Mouse (Mus musculus): ENCODE measurements around the gene Macrod2. TPM values are rescaled to one million over a fixed set of nuclear protein-coding genes. Genes with fewer than 3 reads are reported as not detected.

The Macrod2 gene
- total and polyA plus RNA-seq, 2 experiments from 2014 or later = 37.3 to 67.2 TPM

DNA sequence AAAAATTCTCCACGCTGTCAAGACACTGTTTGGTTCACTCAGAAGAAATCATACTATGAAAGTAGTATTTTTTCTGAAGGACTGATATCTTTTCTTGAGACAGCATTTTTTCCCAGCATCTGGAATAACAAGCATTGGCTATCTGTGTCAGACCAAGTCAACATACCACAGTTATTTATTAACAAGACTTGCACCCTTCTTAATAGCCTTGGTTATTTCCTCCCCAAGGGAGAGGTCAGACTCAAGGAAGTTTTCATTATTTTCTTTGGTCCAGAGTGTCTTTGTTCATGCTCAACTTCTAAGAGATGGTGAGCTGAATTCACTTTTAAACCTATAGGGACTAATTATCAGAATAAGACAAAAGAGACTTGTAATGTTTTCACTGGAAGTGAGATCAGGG, 728.8 kb downstream of the Macrod2 start:
- Histone ChIP-seq H3K36me3 (ENCODE audit: insufficient read depth, low read length) (no peaks in the 10 kb centered on the region), H3K4me1 (ENCODE audit: insufficient read depth, low read length) (no peaks in the 10 kb centered on the region), H3K4me2 (ENCODE audit: low read depth, low read length, poor library complexity, severe bottlenecking) (no peak overlapping the region), H3K27me3 (ENCODE audit: insufficient read depth, low read length) (no peaks in the 10 kb centered on the region), H3K9ac (replicated peaks; ENCODE audit: low read length, poor library complexity, severe bottlenecking) (no peak overlapping the region), H3K4me3 (ENCODE audit: low read depth, low read length) (no peak overlapping the region), H3K27ac (ENCODE audit: low read depth, low read length) (no peak overlapping the region), H3K9me3 (ENCODE audit: low read length) (no peaks in the 10 kb centered on the region)
- ATAC-seq (ENCODE audit: low FRiP score) (no peak), DNase-seq (ENCODE audit: low spot score) (no peak)
- WGBS = 91% methylated on average over 1 of the region's 1 CpGs
- TF ChIP-seq CTCF (IDR thresholded peaks at IDR 0.05) = no peak

DNA sequence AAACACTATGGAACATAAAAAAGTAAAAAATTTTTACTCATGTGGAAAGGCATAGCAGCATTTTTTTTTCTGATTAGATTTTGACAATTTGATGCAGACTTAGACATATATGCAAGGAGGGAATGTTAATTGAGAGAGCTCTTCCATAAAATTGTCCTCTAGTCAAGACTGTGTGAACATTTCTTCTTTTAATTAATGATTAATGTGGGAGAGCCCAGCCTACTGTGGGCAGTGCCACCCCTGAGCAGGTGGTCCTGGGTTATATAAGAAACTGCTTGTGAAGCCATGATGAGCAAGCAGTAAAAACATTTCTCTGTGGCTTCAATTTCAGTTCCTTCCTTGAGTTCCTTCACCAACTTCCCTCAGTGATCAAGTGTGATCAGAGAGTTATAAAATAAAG, 730.5 kb downstream of the Macrod2 start:
- no peaks in the 10 kb centered on the region for H3K9me3 ChIP-seq (ENCODE audit: low read length)
- H3K27me3 ChIP-seq (ENCODE audit: insufficient read depth, low read length) = no peaks in the 10 kb centered on the region
- no peak for TF ChIP-seq CTCF (IDR thresholded peaks at IDR 0.05)
- no peaks in the 10 kb centered on the region for H3K36me3 ChIP-seq (ENCODE audit: insufficient read depth, low read length)
- H3K4me2 ChIP-seq (ENCODE audit: low read depth, low read length, poor library complexity, severe bottlenecking) = no peak overlapping the region
- H3K4me3 ChIP-seq (ENCODE audit: low read depth, low read length) = no peak overlapping the region
- H3K27ac ChIP-seq (ENCODE audit: low read depth, low read length) = no peak overlapping the region
- DNase-seq (ENCODE audit: low spot score) (no peak), ATAC-seq (ENCODE audit: low FRiP score) (no peak)
- no peaks in the 10 kb centered on the region for H3K4me1 ChIP-seq (ENCODE audit: insufficient read depth, low read length)
- H3K9ac ChIP-seq (replicated peaks; ENCODE audit: low read length, poor library complexity, severe bottlenecking) = no peak overlapping the region

DNA sequence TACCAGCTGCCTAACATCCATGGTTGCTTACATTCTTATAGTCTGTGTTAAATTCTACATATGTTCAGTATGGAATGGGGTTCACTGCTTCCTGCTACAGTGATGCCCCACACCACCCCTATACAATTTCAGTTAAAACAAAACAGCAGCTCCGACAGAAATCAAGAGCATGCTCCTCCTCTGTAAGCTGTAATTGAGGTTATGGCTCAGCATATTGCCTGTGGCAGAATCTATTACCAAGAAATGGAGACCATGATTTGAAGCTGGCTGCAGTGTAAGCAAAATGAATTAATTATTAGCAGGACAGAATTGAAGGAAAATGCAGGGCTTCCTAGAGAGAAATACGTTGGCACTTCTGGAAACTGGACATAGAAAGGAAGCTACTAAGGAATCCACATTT, 747.2 kb downstream of the Macrod2 start:
- Histone ChIP-seq H3K9me3 (ENCODE audit: low read length) (no peaks in the 10 kb centered on the region), H3K27ac (ENCODE audit: low read depth, low read length) (no peak overlapping the region), H3K9ac (replicated peaks; ENCODE audit: low read length, poor library complexity, severe bottlenecking) (no peak overlapping the region), H3K4me2 (ENCODE audit: low read depth, low read length, poor library complexity, severe bottlenecking) (no peak overlapping the region), H3K4me3 (ENCODE audit: low read depth, low read length) (no peak overlapping the region), H3K36me3 (ENCODE audit: insufficient read depth, low read length) (no peaks in the 10 kb centered on the region), H3K27me3 (ENCODE audit: insufficient read depth, low read length) (no peaks in the 10 kb centered on the region), H3K4me1 (ENCODE audit: insufficient read depth, low read length) (no peaks in the 10 kb centered on the region)
- no peak for TF ChIP-seq CTCF (IDR thresholded peaks at IDR 0.05)
- no peak for DNase-seq (ENCODE audit: low spot score)
- WGBS = 36% methylated on average over 2 of the region's 2 CpGs
- no peak for ATAC-seq (ENCODE audit: low FRiP score)

DNA sequence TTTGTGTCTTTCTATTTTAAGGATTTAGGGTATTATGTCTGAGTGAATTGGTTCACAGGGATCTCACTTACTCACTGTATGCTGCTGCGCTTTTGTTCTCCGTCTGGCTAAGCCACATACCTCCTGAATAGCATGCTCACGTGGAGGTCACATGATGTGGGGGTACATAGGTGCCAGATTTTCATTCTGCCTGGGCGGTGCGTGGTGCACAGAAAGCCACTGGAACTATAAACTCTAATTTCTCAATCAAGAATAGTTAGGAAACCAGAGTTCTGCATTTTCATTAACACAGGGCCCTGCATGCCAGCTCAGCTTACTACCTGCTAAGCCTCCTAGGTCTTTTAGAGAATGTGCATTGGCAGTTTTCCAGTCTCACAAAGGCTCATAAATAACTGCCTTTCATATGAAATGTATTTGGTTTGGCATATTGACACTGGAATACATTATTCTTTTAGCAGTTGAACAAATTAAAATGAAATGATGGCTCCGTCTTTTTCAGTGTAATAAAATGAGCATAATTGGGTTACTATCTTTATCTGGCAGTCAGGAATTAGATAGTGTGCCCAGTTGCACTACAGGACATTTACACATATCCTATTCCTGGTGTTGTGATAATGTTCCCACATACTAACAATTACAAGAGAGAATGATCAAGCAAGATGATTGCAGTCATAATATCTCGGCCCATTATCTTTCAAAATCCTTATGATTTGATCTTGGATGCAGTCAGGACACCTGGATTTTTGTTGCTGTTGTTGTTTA, 757.1 kb downstream of the Macrod2 start:
- Histone ChIP-seq H3K27me3 (ENCODE audit: insufficient read depth, low read length) (no peaks in the 10 kb centered on the region), H3K9me3 (ENCODE audit: low read length) (no peaks in the 10 kb centered on the region), H3K4me1 (ENCODE audit: insufficient read depth, low read length) (peaks cover 8% of the 10 kb centered on the region; the same call in 1 of the 2 replicates), H3K36me3 (ENCODE audit: insufficient read depth, low read length) (no peaks in the 10 kb centered on the region), H3K4me3 (ENCODE audit: low read depth, low read length) (no peak overlapping the region), H3K27ac (ENCODE audit: low read depth, low read length) (0 out of 2 replicates have a peak overlapping the region, but pooled peaks have one; percentile 8), H3K9ac (replicated peaks; ENCODE audit: low read length, poor library complexity, severe bottlenecking) (no peak overlapping the region), H3K4me2 (ENCODE audit: low read depth, low read length, poor library complexity, severe bottlenecking) (no peak overlapping the region)
- ATAC-seq (ENCODE audit: low FRiP score) (0 out of 2 replicates have a peak, but pooled peaks have one; percentile 47), DNase-seq (ENCODE audit: low spot score) (peak; percentile 46)
- 35% methylated on average over 7 of the region's 7 CpGs for WGBS
- no peak for TF ChIP-seq CTCF (IDR thresholded peaks at IDR 0.05)

DNA sequence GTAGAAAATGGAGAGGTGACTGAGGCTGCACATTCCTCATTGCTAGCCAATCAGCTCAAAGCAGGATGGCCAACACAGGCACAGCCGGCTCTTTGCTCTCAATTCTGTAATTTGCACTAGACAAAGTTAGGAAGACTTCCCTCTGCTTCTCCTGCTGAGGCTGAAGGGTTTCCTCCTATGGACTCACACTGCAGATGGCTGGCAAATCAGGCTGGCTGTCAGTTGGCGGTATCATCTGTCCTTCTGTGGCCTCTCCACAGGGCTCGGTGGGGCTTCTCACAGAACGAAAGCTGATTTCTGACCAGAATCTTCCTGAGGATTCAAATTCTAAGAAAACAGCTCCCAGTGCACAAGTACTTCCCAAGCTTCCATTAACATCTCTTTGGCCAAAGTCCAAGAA, 760.9 kb downstream of the Macrod2 start:
- H3K4me3 ChIP-seq (ENCODE audit: low read depth, low read length) = no peak overlapping the region
- H3K4me2 ChIP-seq (ENCODE audit: low read depth, low read length, poor library complexity, severe bottlenecking) = no peak overlapping the region
- H3K4me1 ChIP-seq (ENCODE audit: insufficient read depth, low read length) = peaks cover 8% of the 10 kb centered on the region; the same call in 1 of the 2 replicates
- no peaks in the 10 kb centered on the region for H3K9me3 ChIP-seq (ENCODE audit: low read length)
- WGBS = 63% methylated on average over 4 of the region's 4 CpGs
- no peaks in the 10 kb centered on the region for H3K36me3 ChIP-seq (ENCODE audit: insufficient read depth, low read length)
- H3K27ac ChIP-seq (ENCODE audit: low read depth, low read length) = no peak overlapping the region
- ATAC-seq (ENCODE audit: low FRiP score) = no peak
- H3K9ac ChIP-seq (replicated peaks; ENCODE audit: low read length, poor library complexity, severe bottlenecking) = no peak overlapping the region
- TF ChIP-seq CTCF (IDR thresholded peaks at IDR 0.05) = no peak
- no peaks in the 10 kb centered on the region for H3K27me3 ChIP-seq (ENCODE audit: insufficient read depth, low read length)
- no peak for DNase-seq (ENCODE audit: low spot score)

DNA sequence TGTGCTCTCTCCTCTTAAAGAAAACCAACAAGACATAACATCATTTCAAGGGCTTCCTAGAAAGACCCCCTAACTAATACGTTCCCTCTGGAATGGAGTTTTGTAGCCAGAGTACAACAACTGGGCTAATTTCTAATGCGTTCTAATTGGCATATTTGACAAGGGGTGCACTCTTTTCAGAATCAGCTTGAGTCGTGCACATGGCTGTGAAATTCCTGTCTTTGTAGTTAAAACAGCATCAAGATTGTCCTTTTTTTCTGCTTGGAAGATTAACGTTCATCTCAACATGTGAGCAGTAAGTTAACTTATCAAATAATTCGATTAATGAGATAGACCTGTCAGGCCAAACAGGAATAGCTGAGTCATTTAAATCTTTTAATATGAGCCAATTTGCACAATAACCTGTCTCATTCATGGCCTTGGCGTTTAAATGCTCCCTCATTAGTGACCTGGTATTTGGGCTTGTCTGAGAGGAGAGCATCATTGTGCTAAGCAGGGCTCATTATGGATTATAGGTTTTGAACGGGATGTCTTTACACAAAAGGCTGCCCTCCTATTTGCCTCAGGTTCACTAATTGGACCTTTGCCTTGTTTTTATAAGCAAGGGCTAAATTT, 762.0 kb downstream of the Macrod2 start:
- DNase-seq (ENCODE audit: low spot score) (no peak), ATAC-seq (ENCODE audit: low FRiP score) (no peak)
- Histone ChIP-seq H3K4me1 (ENCODE audit: insufficient read depth, low read length) (peaks cover 4% of the 10 kb centered on the region; the same call in 1 of the 2 replicates), H3K4me2 (ENCODE audit: low read depth, low read length, poor library complexity, severe bottlenecking) (no peak overlapping the region), H3K4me3 (ENCODE audit: low read depth, low read length) (no peak overlapping the region), H3K27ac (ENCODE audit: low read depth, low read length) (no peak overlapping the region), H3K9ac (replicated peaks; ENCODE audit: low read length, poor library complexity, severe bottlenecking) (no peak overlapping the region), H3K36me3 (ENCODE audit: insufficient read depth, low read length) (no peaks in the 10 kb centered on the region), H3K27me3 (ENCODE audit: insufficient read depth, low read length) (no peaks in the 10 kb centered on the region), H3K9me3 (ENCODE audit: low read length) (no peaks in the 10 kb centered on the region)
- WGBS = 51% methylated on average over 7 of the region's 7 CpGs
- TF ChIP-seq CTCF (IDR thresholded peaks at IDR 0.05) = no peak

Measured in midbrain, postnatal 0 days (tissue).